ENCODE assay signal across 15 mouse cellular contexts in genomic region chr16:24149441-24149840, GRCm38 (mm10).
DNase-seq lines count a peak whose midpoint lies in the region.
"Had no signal": no experiment of that assay in that cellular context is flagged by ENCODE, and none has a peak within 500 bp of the region (broad histone marks: within the 10 kb centered on the region; RNA-seq: fewer than 3 reads in every experiment).

No protein-coding gene starts in this region.

- DNase-seq in gastrocnemius, adult 18-20 months (ENCODE audit: low spot score), result peak; percentile 90
- no peak for DNase-seq in gastrocnemius, postnatal 4 days (ENCODE audit: low spot score in 2 of 2)
- peak; percentile 78 for DNase-seq in brain, adult 2 months (ENCODE audit: low read depth, low spot score)
- peak; percentile 87 for DNase-seq in cerebellum, adult 9-11 months
- peak; percentile 74 for DNase-seq in gastrocnemius, postnatal 25 days
- no peak for DNase-seq in adrenal gland, postnatal 25 days
- no peak for DNase-seq in adrenal gland, postnatal 36 days
- DNase-seq in adrenal gland, postnatal 10 days, result no peak
- DNase-seq: B cell, adult 2 months; forebrain, postnatal 0 days; kidney, adult 8-10 months; kidney, postnatal 25 days; lung, adult 18-20 months; lung, postnatal 14 days; thymus, adult 2 months had no signal

Comparison
In these comparisons a context has a peak if more than half of its experiments do, and no peak if none do; other contexts are left out.
1. DNase-seq: peak in gastrocnemius, adult 18-20 months (single experiment), brain, adult 2 months (single experiment), cerebellum, adult 9-11 months (single experiment) and gastrocnemius, postnatal 25 days (single experiment); none in gastrocnemius, postnatal 4 days (0 of 2), adrenal gland, postnatal 25 days (single experiment), adrenal gland, postnatal 36 days (0 of 2) and adrenal gland, postnatal 10 days (single experiment).